Mouse (Mus musculus) heart, embryonic 14.5 days (tissue): Measurements from ENCODE around the gene Rad51b. TPM values are rescaled to one million over a fixed set of nuclear protein-coding genes. Genes with fewer than 3 reads are reported as not detected.

Experiments used
- ATAC-seq: fragments of 200-750 bp; cut with Nextera tagmentation; 2 replicates; pipeline ENCODE4 v1.8.0; 2017; ENCODE audit warnings: low read depth, moderate TSS enrichment; ENCODE audit not compliant: insufficient number of reproducible peaks, insufficient read depth, low FRiP score
- H3K27ac ChIP-seq, 2 experiments: fragments of 200-500 bp in 1 of 2; fragments of 300-500 bp in 1 of 2; sonication (generic) in 1 of 2; replicated peaks in 1 of 2; 2 replicates each; pipeline ENCODE4 v1.5.1; 2012 to 2014; ENCODE audit warnings: low read depth in 2 of 2, low read length in 2 of 2, control low read depth in 1 of 2, mild to moderate bottlenecking in 1 of 2, mixed read lengths in 1 of 2; ENCODE audit not compliant: control insufficient read depth in 1 of 2, insufficient read depth in 1 of 2
- H3K27me3 ChIP-seq: fragments of 300-500 bp; sonication (generic); 2 replicates; pipeline ENCODE4 v1.6.1; 2014; ENCODE audit warnings: mild to moderate bottlenecking, low read length, control low read depth; ENCODE audit not compliant: control insufficient read depth, insufficient read depth
- H3K36me3 ChIP-seq: fragments of 300-500 bp; sonication (generic); 2 replicates; pipeline ENCODE4 v1.6.1; 2014; ENCODE audit warnings: mild to moderate bottlenecking, control low read depth, low read length, mixed read lengths; ENCODE audit not compliant: control insufficient read depth, insufficient read depth
- H3K4me1 ChIP-seq, 2 experiments: fragments of 200-500 bp in 1 of 2; fragments of 300-500 bp in 1 of 2; sonication (generic) in 1 of 2; 2 replicates each; pipeline ENCODE4 v1.6.1; 2012 to 2014; ENCODE audit warnings: low read length in 2 of 2, control low read depth in 1 of 2, mixed read lengths in 1 of 2; ENCODE audit not compliant: control insufficient read depth in 2 of 2, insufficient read depth in 2 of 2
- H3K4me2 ChIP-seq: fragments of 300-500 bp; sonication (generic); 2 replicates; pipeline ENCODE4 v1.6.1; 2014; ENCODE audit warnings: mild to moderate bottlenecking, low read length
- H3K4me3 ChIP-seq, 2 experiments: fragments of 200-500 bp in 1 of 2; fragments of 300-500 bp in 1 of 2; sonication (generic) in 1 of 2; 2 replicates each; pipeline ENCODE4 v1.5.1; 2012 to 2014; ENCODE audit warnings: low read length in 2 of 2, mild to moderate bottlenecking in 2 of 2, control low read depth in 1 of 2, low read depth in 1 of 2, moderate library complexity in 1 of 2; ENCODE audit not compliant: control insufficient read depth in 1 of 2, insufficient read depth in 1 of 2
- H3K9ac ChIP-seq: fragments of 300-500 bp; sonication (generic); 2 replicates; pipeline ENCODE4 v1.6.1; 2014; ENCODE audit warnings: mild to moderate bottlenecking, low read length
- H3K9me3 ChIP-seq: fragments of 300-500 bp; sonication (generic); 2 replicates; pipeline ENCODE4 v1.6.1; 2016; ENCODE audit warnings: low read length, control low read depth; ENCODE audit not compliant: control insufficient read depth
- WGBS: fragments of 180-500 bp; shearing (Covaris S2); extraction: QIAGEN DNeasy Blood & Tissue Kit; methylation state at CpG from one replicate; pipeline ENCODE4 v1.1.7; 2014; 5-methylcytosine and 5-hydroxymethylcytosine counted together
- polyA plus RNA-seq: library from polyadenylated mRNA; unstranded; fragments of >200 nt; fragmentation: Nextera tagmentation; extraction: Ambion mirVana; gene quantifications from 2 replicates; pipeline ENCODE4 v1.2.1, GENCODE M21; 2014

Rad51b gene
- polyA plus RNA-seq, 1 experiment from 2014 or later: 4.2 TPM

GRCm38 (mm10) chr12:79756352-79756751 lies 459.3 kb downstream of the Rad51b start:
- Histone ChIP-seq H3K4me3 (no peak overlapping the region), H3K4me1 (peaks cover 33 to 37% of the 10 kb centered on the region in 2 experiments), H3K36me3 (no peaks in the 10 kb centered on the region), H3K27me3 (no peaks in the 10 kb centered on the region), H3K27ac (no peak overlapping the region), H3K9me3 (no peaks in the 10 kb centered on the region), H3K4me2 (no peak overlapping the region), H3K9ac (no peak overlapping the region)
- no peak for ATAC-seq
- WGBS: 63% methylated on average over 5 of the region's 5 CpGs

- H3K4me1 ChIP-seq: peaks cover 26 to 35% of the 10 kb centered on the region in 2 experiments
- no peaks in the 10 kb centered on the region for H3K27me3 ChIP-seq
- H3K4me2 ChIP-seq: no peak overlapping the region
- no peak overlapping the region for H3K9ac ChIP-seq
- H3K27ac ChIP-seq: no peak overlapping the region
- ATAC-seq: no peak
- WGBS: 71% methylated on average over 4 of the region's 4 CpGs
- no peaks in the 10 kb centered on the region for H3K9me3 ChIP-seq
- H3K4me3 ChIP-seq: no peak overlapping the region
- no peaks in the 10 kb centered on the region for H3K36me3 ChIP-seq
Measured at GRCm38 (mm10) chr12:79757775-79758174, 460.7 kb downstream of the Rad51b start.

- Histone ChIP-seq H3K4me2 (no peak overlapping the region), H3K27me3 (no peaks in the 10 kb centered on the region), H3K4me3 (no peak overlapping the region), H3K36me3 (no peaks in the 10 kb centered on the region), H3K4me1 (peaks cover 26 to 42% of the 10 kb centered on the region in 2 experiments), H3K9me3 (no peaks in the 10 kb centered on the region), H3K9ac (no peak overlapping the region), H3K27ac (0 out of 4 replicates have a peak overlapping the region, but pooled peaks of 1 of the 2 experiments have one; percentile 6)
- 49% methylated on average over 8 of the region's 8 CpGs for WGBS
- no peak for ATAC-seq
Measured at GRCm38 (mm10) chr12:79759180-79759902, 462.3 kb downstream of the Rad51b start.

- 31% methylated on average over 2 of the region's 2 CpGs for WGBS
- no peak overlapping the region for H3K4me3 ChIP-seq
- ATAC-seq: no peak
- H3K4me1 ChIP-seq: peaks cover 28 to 43% of the 10 kb centered on the region in 2 experiments
- no peaks in the 10 kb centered on the region for H3K36me3 ChIP-seq
- no peaks in the 10 kb centered on the region for H3K27me3 ChIP-seq
- peak overlapping the region in 1 of 2 experiments; percentile 53; a peak in 2 of 4 replicates for H3K27ac ChIP-seq
- no peak overlapping the region for H3K9ac ChIP-seq
- H3K4me2 ChIP-seq: no peak overlapping the region
- H3K9me3 ChIP-seq: no peaks in the 10 kb centered on the region
Measured at GRCm38 (mm10) chr12:79761217-79761616, 464.1 kb downstream of the Rad51b start.

- no peak overlapping the region for H3K4me2 ChIP-seq
- no peaks in the 10 kb centered on the region for H3K27me3 ChIP-seq
- no peak overlapping the region for H3K9ac ChIP-seq
- H3K27ac ChIP-seq: peak overlapping the region; percentile 52 to 53; a peak in 3 of 4 replicates
- WGBS: 58% methylated on average over 2 of the region's 2 CpGs
- no peaks in the 10 kb centered on the region for H3K9me3 ChIP-seq
- H3K4me1 ChIP-seq: peaks cover 28 to 40% of the 10 kb centered on the region in 2 experiments
- ATAC-seq: no peak
- no peaks in the 10 kb centered on the region for H3K36me3 ChIP-seq
- no peak overlapping the region for H3K4me3 ChIP-seq
Measured at GRCm38 (mm10) chr12:79762087-79762486, 465.0 kb downstream of the Rad51b start.

GRCm38 (mm10) chr12:79762570-79763275 lies 465.6 kb downstream of the Rad51b start:
- ATAC-seq: no peak
- Histone ChIP-seq H3K4me2 (no peak overlapping the region), H3K27me3 (no peaks in the 10 kb centered on the region), H3K9me3 (no peaks in the 10 kb centered on the region), H3K4me3 (no peak overlapping the region), H3K9ac (no peak overlapping the region), H3K36me3 (no peaks in the 10 kb centered on the region), H3K4me1 (peaks cover 26 to 40% of the 10 kb centered on the region in 2 experiments), H3K27ac (peak overlapping the region; percentile 53 to 63)
- WGBS: 14% methylated on average over 7 of the region's 7 CpGs

DNA sequence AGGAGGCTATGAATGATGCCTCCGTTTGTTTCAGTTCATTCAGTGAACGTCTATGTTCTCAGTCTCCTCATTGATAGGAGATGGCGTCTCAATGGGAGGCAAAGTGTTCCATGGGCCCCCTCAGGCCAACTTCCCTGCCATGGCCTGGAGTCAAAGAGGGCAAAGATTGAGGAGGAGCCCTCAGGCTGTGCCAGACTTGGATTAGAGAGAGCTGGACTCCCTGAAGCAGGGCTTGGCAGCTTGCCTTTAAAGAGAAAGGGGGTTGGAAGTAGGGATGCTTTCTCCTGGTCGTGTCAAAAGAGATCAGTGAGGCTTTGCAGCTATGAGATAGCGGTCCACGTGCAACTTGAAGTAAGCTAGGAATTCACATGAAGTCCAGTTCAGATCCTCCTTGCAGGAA lies 469.0 kb downstream of the Rad51b start:
- H3K4me1 ChIP-seq: peaks cover 12 to 29% of the 10 kb centered on the region in 2 experiments
- no peak overlapping the region for H3K9ac ChIP-seq
- H3K9me3 ChIP-seq: no peaks in the 10 kb centered on the region
- H3K36me3 ChIP-seq: no peaks in the 10 kb centered on the region
- WGBS: 52% methylated on average over 6 of the region's 6 CpGs
- no peak for ATAC-seq
- no peaks in the 10 kb centered on the region for H3K27me3 ChIP-seq
- H3K27ac ChIP-seq: no peak overlapping the region
- H3K4me3 ChIP-seq: no peak overlapping the region
- H3K4me2 ChIP-seq: no peak overlapping the region
